ENCODE assay signal across 18 mouse cellular contexts in genomic region chr12:33096017-33096416, GRCm38 (mm10). TPM values are rescaled to one million over a fixed set of nuclear protein-coding genes. Genes with fewer than 3 reads are reported as not detected.
"Had no signal": no experiment of that assay in that cellular context is flagged by ENCODE, and none has a peak within 500 bp of the region (broad histone marks: within the 10 kb centered on the region; RNA-seq: fewer than 3 reads in every experiment).

No protein-coding gene starts in this region.

- ATAC-seq: liver, postnatal 0 days; lung, postnatal 0 days; midbrain, embryonic 13.5 days; midbrain, embryonic 15.5 days had no signal

- H3K36me3 ChIP-seq: liver, embryonic 13.5 days; liver, embryonic 15.5 days; lung, embryonic 15.5 days; midbrain, embryonic 13.5 days; midbrain, embryonic 15.5 days; neural tube, embryonic 12.5 days; stomach, embryonic 15.5 days had no signal

- H3K27me3 ChIP-seq: liver, embryonic 13.5 days; liver, embryonic 15.5 days; lung, embryonic 15.5 days; midbrain, embryonic 13.5 days; midbrain, embryonic 15.5 days; neural tube, embryonic 12.5 days; stomach, embryonic 15.5 days had no signal

- DNase-seq: liver, embryonic 13.5 days; liver, postnatal 0 days; lung, adult 2 months; lung, postnatal 4 days; right cerebral cortex, postnatal 14 days; spleen, adult 18-20 months; thymus, adult 2 months; thymus, postnatal 14 days; thymus, postnatal 36 days had no signal

RNA-seq across cellular contexts. Expression of gene Cdhr3, which starts 3.3 kb away (rescaled TPM):
- total RNA-seq: monocyte, adult 5-6 weeks; neutrophil, adult 5-6 weeks had no signal
